Mouse (Mus musculus) gastrocnemius, postnatal 10 days (tissue): ENCODE measurements at regions not wholly inside any gene's neighbourhood (a gene's known extent, or its start where the extent isn't known, plus 50 kb on each side); places are given as distances from the start of the nearest gene placed in this dataset.

Source experiments
- DNase-seq: peaks from one replicate; pipeline ENCODE4 v3.0.0; 2021; ENCODE audit warnings: mixed read lengths

DNA sequence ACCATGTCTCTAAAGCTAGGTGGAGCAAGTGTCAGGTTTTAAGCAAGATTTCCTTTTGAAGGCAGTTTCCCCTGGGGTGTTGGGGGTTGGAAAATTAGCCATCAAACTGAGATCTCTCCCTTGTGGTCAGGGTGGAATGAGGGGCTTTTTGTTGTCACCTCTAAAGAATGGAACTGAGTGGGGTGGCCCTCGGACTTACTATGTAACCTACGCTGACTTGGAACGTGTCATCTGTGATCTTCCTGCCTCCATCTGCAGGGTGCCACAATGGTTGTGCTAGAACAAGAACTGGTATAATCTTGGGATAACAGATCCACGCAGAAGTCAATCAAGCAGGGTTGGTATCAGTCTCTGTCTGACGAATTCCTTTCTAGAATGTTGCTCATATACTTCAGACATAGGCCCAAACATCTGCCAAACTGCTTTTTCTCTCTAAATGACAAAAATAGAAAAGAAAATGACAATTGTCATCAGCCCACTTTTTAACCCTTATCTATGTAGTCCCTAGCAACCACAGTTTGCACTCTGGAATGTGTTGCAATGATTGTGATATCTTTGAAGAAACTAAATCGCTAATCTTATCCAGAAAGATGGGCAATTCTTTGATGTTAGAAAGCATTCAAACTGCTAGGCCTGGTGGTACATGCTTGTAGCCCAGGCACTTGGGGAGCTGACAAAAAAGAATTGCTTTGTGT is 50.8 kb upstream of the Sgk1 start:
- no peak for DNase-seq
